Mouse (Mus musculus) adrenal gland (tissue): ENCODE data around the gene Chpf2.
"Not testable (repeated sequence)": the region's sequence is repeated elsewhere in the genome, so short reads cannot be mapped to it uniquely, and the experiment has no call there.

Experiments used
- intact Hi-C: fragments of 180-260 bp; cut with DNase I; formaldehyde crosslinking; loops from one replicate; pipeline ENCODE4 v1.15.1; 2025
- long read RNA-seq, 2 experiments: library from polyadenylated mRNA; unstranded; transcript quantifications; one replicate each; pipeline ENCODE4 v2.0.0; 2020; ENCODE audit warnings: borderline replicate concordance in 1 of 2; ENCODE audit not compliant: insufficient replicate concordance in 1 of 2

Chpf2 gene
- long read RNA-seq, experiment 1, transcript Chpf2-202 (4 exons, 3,715 nt): major isoform, 5 of 14 reads
- long read RNA-seq, experiment 1, partial matches to known transcripts: 6 of 14 reads
- long read RNA-seq, experiment 1, other reads (novel, unspliced or antisense): 3 of 14 reads
- long read RNA-seq, experiment 2, transcript Chpf2-202 (4 exons, 3,715 nt): major isoform, 5 of 9 reads
- long read RNA-seq, experiment 2, partial matches to known transcripts: 3 of 9 reads
- long read RNA-seq, experiment 2, other reads (novel, unspliced or antisense): 1 of 9 reads

DNA sequence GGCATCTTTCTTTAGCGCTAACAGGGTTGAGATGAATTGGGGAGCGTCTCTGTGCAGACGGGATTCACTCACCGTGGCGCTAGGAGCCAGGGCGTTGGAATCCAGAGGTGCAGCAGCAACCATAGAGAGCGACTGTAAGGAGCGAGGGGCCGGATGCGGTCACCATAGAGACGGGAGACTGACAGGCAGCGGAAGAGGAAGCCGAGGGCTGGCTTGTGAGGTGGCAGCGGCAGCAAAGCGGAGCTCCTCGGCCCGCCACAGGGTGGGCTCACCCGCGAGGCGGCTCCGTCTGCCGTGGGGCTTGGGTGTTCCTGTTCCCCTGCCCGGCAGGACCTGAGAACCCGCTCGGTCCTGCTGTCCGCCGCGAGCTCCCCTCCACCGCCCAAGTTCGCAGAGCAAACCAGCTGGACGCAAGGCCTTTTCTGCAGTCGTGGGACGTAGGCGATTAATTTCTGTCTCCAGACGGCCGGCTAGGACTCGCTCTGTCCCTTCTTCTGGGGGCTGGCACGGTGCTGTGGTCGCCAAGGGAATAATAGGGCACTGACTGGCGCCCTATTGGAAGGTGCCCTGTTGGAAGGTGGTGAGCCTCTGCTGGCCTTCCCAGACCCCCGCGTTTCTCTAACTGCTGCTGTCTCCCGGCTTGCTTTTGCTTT lies at the start of gene Chpf2:
TSS of gene Chpf2 (plus strand) at position 195 of the 653 bp plus-strand sequence.
- intact Hi-C loops: no loop called here

GRCm38 (mm10) chr5:24537618-24538017 lies 48.9 kb upstream of the Chpf2 start:
- intact Hi-C loops: no loop called here

DNA sequence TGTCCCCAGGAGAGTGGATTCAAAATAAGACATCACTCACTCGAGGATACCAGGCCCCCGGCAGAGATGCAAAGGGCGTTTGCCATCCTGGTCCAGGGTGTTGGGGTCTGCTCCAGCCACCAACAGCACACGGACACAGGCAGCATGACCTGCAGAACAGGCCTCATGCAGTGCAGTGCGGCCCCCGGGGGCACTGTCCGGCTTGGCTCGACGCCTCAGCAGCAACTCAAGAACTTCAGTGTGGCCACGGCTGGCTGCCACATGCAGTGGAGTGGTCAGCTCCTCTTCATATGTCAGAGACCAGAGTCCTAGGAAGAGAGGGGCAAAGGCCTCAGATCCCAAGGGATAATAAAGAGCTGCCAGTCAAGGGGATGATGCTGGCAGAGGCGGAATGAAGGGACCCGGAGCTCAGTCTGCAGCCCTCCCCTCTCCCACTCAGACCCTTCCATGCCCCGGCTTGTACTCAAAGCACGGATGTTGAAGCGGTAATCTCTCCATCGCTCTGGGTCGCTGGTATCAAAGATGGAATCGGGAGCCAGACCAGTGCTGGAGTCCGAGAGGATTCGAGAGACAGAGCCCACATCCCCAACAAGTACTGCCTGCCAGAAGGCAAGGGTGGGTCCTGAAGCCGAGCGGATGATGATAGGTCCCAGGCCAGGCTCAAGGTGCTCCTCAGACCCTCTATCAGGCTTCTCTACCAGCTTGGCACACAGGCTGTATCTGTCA lies 46.8 kb upstream of the Chpf2 start:
- intact Hi-C loops: no loop called here

- intact Hi-C loops: no loop called here
Observed at GRCm38 (mm10) chr5:24540387-24541143, 46.0 kb upstream of the Chpf2 start, which contains the start of gene Asb10. Gene Asb10 (minus strand): TSS chr5:24540978.

DNA sequence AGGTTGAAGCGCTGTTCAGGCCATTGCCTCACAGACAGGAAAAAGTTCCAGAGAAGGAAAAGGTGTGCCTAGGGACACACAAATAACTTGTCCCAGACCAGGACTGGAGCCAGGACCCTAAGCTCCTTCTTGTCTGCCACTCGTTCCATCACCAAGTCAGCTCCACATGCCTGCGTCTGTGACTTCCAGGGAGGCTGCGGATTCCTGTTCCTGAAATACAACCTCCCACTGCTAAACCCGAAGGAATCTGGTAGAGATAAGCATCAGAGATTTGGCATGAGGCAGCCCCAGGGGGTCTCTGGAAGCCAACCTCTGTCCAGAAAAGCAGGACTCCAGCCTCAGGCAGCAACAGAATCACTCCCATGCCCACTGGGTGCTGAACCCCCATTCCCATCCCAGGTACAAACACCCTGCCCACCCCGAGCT lies 45.4 kb upstream of the Chpf2 start:
- intact Hi-C loops: no loop called here

DNA sequence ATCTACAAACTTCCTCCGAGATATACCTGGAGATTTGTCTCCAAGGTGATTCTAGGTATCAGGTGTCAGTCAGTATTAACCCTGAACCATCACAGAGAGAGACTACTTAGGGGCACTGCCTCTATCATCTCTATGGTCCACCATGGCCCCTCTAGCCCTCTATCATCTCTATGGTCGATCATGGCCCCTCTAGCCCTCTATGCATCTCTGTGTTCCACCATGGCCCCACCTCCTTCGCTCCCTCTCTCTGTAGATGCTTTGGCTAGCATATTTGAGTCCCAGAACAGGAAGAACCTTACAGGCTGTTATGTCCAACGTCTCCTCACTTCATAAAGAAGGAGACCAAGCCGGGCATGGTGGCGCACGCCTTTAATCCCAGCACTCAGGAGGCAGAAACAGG lies 43.9 kb upstream of the Chpf2 start:
- intact Hi-C loops: no loop called here

DNA sequence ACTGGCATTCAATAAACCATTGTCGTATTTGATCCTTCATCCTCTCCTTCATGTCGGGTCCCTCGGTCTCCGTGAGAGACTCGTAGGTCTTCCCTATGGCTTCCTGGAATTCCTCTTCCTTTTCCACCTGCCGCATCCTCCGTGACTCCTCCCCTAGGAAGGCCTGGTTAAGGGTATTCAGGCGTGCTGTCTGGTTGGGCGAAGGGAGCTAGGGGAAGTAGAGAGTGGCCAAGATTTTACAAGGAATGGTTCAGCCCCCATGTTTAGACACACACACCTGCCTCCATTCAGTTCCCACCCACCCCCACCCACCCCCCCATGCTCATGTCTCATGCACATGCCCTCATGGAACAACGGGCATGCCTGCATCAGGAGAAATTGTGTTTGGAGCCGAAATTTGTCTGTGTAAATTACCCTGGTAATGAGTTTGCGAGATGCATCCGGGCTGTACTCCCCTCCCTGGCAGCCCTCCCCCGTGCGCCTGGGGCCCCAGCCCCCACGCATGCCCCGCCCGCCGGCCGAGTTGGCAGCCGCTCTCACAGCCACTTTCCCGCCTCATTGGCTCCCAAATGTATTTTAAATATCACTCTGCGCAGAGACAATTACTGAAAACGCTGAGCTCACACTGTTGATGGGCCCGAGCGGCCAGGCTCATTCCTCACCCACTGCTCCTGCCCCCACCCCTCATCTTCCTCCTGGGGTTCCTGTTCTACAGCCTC lies 35.8 kb upstream of the Chpf2 start:
- intact Hi-C loops: no loop called here

DNA sequence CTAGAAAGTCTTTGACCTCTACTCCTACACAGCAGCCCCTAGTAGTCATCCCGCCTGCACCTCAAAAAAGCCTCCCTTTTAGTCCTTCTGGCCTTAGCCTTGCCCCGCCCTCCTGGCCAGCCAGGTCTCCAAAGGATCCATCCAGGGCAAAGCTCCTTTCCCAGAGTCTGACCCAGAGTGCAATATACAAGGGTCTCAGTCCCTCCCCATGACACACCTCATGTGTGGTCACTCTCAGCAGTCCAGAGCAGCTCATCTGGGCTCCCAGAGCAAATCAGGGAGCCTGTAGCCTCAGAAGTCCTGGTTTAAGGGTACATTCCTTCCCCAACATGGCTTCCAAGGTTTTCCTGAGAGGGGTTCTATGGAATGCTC lies 35.2 kb upstream of the Chpf2 start:
- intact Hi-C loops: no loop called here

DNA sequence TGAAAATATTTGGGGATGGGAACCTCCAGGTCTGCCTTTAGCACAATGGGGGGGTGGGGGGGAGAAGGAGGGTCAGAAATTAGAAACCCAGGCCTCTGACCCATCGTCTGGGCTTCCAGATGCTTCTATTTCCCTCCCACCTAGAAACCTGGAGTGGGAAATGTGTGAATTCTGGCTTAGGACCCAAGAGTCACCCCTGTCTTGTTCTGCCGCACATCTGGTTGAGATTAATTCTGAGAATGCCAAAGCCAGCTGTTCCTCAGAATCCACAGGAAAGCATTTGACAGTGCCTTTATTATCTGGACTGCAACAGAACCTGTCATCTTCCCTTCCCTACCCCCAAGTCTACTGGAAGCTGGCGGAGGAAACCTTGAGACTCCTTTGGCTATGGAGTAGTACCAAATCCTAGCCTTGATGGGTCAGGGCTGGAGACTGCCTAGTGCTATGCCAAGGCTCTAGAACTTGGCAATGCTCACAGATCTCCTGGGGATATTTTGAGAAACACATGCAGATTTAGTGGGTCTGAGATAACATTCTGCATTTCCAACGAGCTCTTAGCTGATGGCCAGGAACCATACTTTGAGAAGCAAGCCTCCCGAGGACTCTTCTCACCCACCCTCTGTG lies 32.8 kb upstream of the Chpf2 start:
- intact Hi-C loops: no loop called here

DNA sequence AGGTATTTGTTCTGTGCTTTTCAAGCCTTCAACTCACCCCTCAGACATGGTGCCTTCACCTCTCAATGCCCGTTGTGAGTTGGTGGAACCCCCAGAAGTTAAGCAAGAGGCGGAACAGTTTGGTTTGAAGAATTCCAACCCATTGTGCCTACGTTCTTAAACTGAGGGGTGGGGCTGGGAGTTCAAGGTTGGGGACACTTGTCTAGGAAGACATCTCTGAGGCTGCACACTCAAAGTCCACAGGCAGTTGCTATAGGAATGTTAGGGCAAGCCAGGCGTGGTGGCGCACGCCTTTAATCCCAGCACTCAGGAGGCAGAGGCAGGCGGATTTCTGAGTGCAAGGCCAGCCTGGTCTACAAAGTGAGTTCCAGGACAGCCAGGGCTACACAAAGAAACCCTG lies 31.2 kb upstream of the Chpf2 start:
- intact Hi-C loops: not testable (repeated sequence)

- intact Hi-C loops: no loop called here
Observed at GRCm38 (mm10) chr5:24556709-24557108, 29.8 kb upstream of the Chpf2 start, which contains the start of gene 4931409K22Rik. Gene 4931409K22Rik (minus strand): TSS chr5:24556809.

DNA sequence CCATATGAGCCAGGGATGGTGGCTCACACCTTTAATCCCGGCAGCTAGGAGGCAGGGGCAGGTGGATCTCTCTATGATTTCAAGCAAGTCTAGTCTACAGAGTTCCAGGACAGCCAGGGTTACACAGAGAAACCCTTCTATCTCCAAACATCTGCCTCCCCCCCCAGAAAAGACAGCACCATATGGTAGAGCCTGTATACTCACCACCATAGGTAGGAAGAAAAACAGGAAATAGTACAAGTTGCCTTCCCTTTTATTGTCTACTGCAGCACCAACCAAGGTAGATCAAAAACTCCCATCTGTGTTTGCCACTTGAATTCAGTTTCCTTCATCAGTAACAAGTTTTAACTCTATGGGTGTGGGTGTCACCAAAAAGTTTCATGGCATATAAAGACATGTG lies 10.6 kb upstream of the Chpf2 start:
- intact Hi-C loops: no loop called here

DNA sequence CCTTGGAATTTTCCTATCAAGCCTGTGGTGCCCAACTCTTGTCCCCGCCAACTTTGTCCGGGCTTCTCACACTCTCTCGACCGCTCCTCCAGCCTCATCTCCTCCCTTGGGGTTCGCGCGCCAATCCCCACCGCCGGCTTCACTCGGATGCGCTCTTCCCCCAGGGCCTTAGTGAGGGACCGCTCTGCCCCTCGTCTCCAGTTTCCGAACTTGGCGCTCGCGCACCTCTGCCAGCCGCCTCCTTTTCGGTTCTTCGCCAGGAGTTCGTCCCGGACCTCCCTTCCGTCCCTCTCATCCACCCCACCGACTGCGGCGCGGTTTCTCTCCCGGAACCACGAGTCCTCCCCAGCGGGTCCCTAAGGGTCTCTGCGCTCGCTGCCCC lies 9.7 kb upstream of the Chpf2 start:
- intact Hi-C loops: no loop called here

DNA sequence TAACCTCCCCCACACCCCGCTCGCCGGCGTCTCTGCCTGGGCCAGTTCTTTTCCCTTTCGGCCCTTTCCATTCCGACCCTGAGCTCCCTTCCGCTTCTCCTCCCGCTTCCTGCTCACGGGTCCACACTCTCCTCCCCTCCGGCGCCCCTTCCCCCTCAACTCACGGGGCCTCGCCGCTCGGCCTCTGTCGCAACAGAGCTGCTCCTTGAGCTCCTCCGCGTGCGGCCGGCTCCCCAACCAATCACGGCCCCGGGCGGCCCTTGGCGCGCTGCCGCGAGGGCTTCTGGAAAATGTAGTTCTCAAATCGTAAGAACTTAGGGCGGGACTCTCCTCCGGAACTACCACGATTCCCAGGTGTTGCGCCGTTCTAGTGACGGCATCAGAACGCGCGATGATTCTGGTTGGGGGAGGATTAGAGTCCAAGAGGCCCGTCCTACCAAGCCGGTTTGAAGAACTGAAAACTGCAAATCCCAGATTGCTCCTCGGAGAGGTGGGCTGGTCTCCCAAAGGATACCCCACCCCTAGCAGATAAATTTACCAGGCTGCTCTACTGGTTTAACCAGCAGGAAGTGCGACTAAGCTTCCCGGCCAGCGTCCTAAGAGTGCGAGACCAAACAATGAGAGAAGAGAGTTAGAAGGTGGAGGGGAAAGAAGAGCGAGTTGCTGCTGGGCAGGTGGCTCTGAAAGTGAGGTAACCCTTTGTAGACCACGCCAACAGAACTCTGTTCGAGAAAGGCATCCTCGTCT lies 9.2 kb upstream of the Chpf2 start, which contains the start of gene Abcf2:
TSS of gene Abcf2 (minus strand) at position 285 of the 747 bp plus-strand sequence.
- intact Hi-C loops: no loop called here

- intact Hi-C loops: no loop called here
Observed at GRCm38 (mm10) chr5:24578109-24578963, 8.2 kb upstream of the Chpf2 start.

DNA sequence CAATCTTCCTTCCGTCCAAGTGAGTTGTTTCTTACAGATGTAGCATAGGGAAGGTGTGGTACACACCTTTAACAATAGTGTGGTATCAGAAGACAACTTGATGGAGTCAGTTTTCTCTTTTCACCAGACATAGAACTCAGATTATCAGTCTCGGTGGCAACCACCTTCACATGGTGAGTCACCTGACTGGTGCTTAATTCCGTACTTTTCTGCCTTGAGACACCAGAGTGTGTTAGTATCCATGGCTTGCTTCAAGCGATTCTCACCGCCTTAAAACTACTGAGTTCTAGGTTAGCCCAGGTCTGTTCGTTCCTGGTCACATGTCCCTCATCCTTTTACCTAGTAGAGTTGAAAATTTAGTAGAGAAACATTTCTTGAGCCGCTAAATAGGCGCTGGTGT lies 435 bp upstream of the Chpf2 start:
- intact Hi-C loops: no loop called here

DNA sequence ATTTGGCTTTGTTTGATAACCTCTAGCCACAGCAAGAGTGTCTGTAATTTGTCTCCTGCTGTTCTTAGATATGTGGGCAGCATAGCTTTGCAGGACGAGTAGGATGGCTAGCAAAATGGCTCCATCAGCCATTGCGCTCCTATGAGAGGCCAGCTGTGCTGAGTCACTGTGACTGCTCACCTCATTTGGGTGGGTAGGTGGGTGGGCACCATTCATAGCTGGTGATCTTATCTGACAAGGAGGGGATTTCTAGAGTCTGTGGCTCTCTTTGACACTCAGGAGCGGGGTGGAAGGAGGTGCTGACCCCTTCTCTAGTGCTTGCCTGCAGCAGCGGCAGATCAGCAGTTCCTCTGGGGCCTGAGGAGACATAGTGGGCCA lies 648 bp downstream of the Chpf2 start:
- intact Hi-C loops: no loop called here
